Mouse (Mus musculus) E14TG2a.4 (cell line): ENCODE data around the gene Wfdc10.

ENCODE experiments used
- H3K27me3 ChIP-seq: 2 replicates; pipeline ENCODE4 v1.6.1; 2014; ENCODE audit warnings: low read length, control low read depth; ENCODE audit not compliant: insufficient read depth
- H3K36me3 ChIP-seq: 2 replicates; pipeline ENCODE4 v1.6.1; 2014; ENCODE audit warnings: low read length, control low read depth; ENCODE audit not compliant: insufficient read depth
- H3K4me1 ChIP-seq: replicated peaks from 2 replicates; pipeline ENCODE4 v1.6.1; 2014; ENCODE audit warnings: low read depth, low read length, control low read depth
- H3K4me3 ChIP-seq: replicated peaks from 2 replicates; pipeline ENCODE4 v1.5.1; 2014; ENCODE audit warnings: mild to moderate bottlenecking, low read length
- H3K9me3 ChIP-seq: 2 replicates; pipeline ENCODE4 v1.6.1; 2014; ENCODE audit warnings: low read length, control low read depth
- CTCF ChIP-seq: conservative IDR thresholded peaks from 2 replicates; pipeline ENCODE4 v1.5.1; 2014; ENCODE audit warnings: low read length
- NANOG ChIP-seq: IDR thresholded peaks from 2 replicates; pipeline ENCODE4 v1.6.1; 2014; ENCODE audit warnings: borderline replicate concordance, low read length, mixed read lengths

The Wfdc10 gene

GRCm38 (mm10) chr2:164705991-164706390 is 50.1 kb downstream of the Wfdc10 start:
- Histone ChIP-seq H3K4me1 (peaks cover under 1% of the 10 kb centered on the region; the same call in 1 of the 2 replicates), H3K36me3 (no peaks in the 10 kb centered on the region), H3K4me3 (no peak overlapping the region), H3K27me3 (peaks cover 3% of the 10 kb centered on the region; the same call in 1 of the 2 replicates), H3K9me3 (0 out of 2 replicates have a peak, but pooled peaks cover 3% of the 10 kb centered on the region)
- TF ChIP-seq CTCF (no peak), NANOG (no peak)
